Mouse (Mus musculus): ENCODE measurements around the gene Nr4a1. TPM values are rescaled to one million over a fixed set of nuclear protein-coding genes. Genes with fewer than 3 reads are reported as not detected.

The Nr4a1 gene
- polyA plus RNA-seq, 1 experiment from 2014 or later = 7.5 TPM

DNA sequence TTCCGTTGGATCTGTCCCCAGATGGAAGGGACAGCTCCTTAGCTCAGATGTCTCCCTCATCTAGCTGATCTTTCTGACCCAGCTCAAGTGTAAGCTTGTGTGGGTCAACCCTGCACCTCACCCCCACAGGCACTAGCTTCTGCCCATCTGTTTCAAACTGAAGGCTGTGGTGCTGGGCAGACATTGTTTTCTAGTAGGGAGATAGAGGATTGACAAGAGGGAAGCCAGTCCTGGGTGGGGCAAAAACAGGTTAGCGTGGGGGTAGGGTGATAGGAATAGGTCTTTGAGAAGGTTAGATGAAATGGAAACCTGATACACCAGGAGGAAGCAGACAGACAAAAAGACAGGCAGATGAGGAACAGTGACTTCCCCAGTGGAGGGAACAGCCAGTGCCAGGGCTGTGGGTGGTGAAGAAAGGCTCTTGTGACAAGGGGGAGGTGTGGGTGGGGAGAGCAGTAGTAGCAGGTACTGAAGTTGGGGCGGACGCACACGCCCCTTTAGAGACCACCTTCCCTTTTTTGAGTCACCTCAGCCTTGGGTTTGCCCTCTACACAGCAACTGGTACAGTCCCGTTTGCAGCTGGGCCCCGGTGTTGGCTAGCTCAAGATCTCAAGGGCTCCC, 1.9 kb downstream of the Nr4a1 start:
- WGBS (ENCODE audit: insufficient replicate concordance) = 75% methylated on average over 7 of the region's 7 CpGs
- Histone ChIP-seq H3K4me1 (ENCODE audit: control insufficient read depth, insufficient read depth, low read length) (peaks cover 28% of the 10 kb centered on the region), H3K4me2 (no peak overlapping the region), H3K36me3 (ENCODE audit: control insufficient read depth, insufficient read depth, low read length) (no peaks in the 10 kb centered on the region), H3K9ac (ENCODE audit: low read depth, low read length) (no peak overlapping the region), H3K27me3 (ENCODE audit: control insufficient read depth, insufficient read depth, low read length) (no peaks in the 10 kb centered on the region), H3K4me3 (ENCODE audit: low read depth, low read length) (no peak overlapping the region), H3K9me3 (replicated peaks; ENCODE audit: control insufficient read depth, low read length) (no peaks in the 10 kb centered on the region), H3K27ac (ENCODE audit: low read depth, low read length) (no peak overlapping the region)
- no peak for ATAC-seq (replicated peaks; ENCODE audit: insufficient number of reproducible peaks, low FRiP score, low TSS enrichment)

DNA sequence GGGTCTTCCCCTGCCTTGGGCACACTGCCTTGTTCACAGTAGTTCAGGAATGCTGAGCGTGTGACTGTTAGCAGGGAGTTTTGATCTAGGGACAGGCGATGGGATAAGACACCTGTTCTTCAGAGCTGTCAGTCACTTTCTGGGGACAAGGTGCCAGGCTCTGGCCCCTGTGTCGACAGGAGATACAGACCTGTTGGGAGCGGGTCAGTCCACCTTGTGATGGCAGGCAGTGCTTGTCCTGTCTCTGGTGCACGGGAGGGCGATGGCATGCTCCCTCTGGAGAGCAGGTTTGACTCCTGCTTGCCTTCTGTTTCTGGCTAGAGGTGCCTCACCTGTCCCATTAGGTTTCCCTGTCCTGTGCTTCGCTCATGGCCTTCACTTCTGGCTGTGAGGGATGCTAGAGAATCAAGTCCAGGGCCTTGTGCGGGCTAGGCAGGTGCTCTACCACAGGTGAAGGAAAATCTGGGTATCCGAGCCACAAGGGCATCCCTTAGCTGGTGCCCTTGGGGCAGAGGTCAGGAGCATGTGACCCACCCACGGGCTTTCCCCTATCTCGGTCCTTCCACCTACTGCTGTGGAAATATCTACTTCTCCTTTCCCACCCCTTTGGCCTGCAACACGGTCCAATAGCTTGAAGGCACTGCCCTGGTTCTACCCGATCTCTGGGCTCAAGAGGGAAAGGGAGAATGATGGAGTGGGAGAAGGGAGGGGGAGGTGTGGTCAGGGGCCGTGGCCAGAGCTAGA, 2.6 kb downstream of the Nr4a1 start:
- Histone ChIP-seq H3K9me3 (replicated peaks; ENCODE audit: control insufficient read depth, low read length) (no peaks in the 10 kb centered on the region), H3K4me2 (no peak overlapping the region), H3K27me3 (ENCODE audit: control insufficient read depth, insufficient read depth, low read length) (no peaks in the 10 kb centered on the region), H3K9ac (ENCODE audit: low read depth, low read length) (no peak overlapping the region), H3K4me1 (ENCODE audit: control insufficient read depth, insufficient read depth, low read length) (peaks cover 34% of the 10 kb centered on the region), H3K4me3 (ENCODE audit: low read depth, low read length) (no peak overlapping the region), H3K27ac (ENCODE audit: low read depth, low read length) (no peak overlapping the region), H3K36me3 (ENCODE audit: control insufficient read depth, insufficient read depth, low read length) (no peaks in the 10 kb centered on the region)
- no peak for ATAC-seq (replicated peaks; ENCODE audit: insufficient number of reproducible peaks, low FRiP score, low TSS enrichment)
- 63% methylated on average over 14 of the region's 14 CpGs for WGBS (ENCODE audit: insufficient replicate concordance)

DNA sequence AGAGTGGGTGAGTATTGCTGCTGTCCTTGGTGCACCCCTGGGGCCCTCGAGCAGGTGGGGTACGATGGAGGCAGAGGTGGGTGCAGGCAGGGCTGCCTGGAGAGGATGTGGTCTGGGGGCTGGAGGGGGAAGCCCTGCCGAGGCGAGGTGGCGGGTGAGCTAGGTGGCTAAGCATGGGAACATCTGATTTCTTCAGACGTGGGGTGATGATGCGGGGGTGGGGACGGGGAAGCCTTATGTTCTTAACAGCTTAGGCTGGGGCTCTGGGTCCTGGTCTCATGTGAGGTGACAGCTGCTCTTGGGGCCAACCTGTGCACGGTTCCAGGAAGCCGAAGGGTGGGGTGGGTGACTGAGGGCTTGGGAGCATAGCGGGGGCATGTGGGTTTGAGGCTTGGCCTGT, 4.4 kb downstream of the Nr4a1 start:
- ATAC-seq (replicated peaks; ENCODE audit: insufficient number of reproducible peaks, low FRiP score, low TSS enrichment) = no peak
- peaks cover 43% of the 10 kb centered on the region for H3K4me1 ChIP-seq (ENCODE audit: control insufficient read depth, insufficient read depth, low read length)
- WGBS (ENCODE audit: insufficient replicate concordance) = 80% methylated on average over 11 of the region's 11 CpGs
- H3K36me3 ChIP-seq (ENCODE audit: control insufficient read depth, insufficient read depth, low read length) = no peaks in the 10 kb centered on the region
- no peaks in the 10 kb centered on the region for H3K27me3 ChIP-seq (ENCODE audit: control insufficient read depth, insufficient read depth, low read length)
- H3K4me2 ChIP-seq = no peak overlapping the region
- no peak overlapping the region for H3K27ac ChIP-seq (ENCODE audit: low read depth, low read length)
- H3K9me3 ChIP-seq (replicated peaks; ENCODE audit: control insufficient read depth, low read length) = no peaks in the 10 kb centered on the region
- no peak overlapping the region for H3K9ac ChIP-seq (ENCODE audit: low read depth, low read length)
- no peak overlapping the region for H3K4me3 ChIP-seq (ENCODE audit: low read depth, low read length)

DNA sequence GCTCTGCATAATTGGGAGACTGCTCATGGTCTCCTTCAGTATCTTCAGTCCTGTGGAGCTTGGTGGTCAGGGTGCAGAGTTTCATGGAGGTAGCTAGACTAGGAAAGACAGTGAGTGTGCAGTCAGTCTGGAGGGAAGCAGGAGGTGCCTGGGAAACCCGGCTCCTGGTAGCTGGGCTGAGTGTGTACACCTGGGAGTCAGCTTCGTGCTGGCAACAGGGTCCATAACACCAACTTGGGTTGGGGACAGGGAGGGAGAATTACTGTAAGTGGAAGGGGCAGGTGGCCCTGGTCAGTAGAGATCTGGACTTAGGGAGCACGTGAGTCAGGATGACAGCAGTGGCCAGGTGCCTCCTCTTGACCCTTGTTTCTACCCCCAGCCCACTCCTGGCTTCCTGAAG, 5.9 kb downstream of the Nr4a1 start:
- H3K27me3 ChIP-seq (ENCODE audit: control insufficient read depth, insufficient read depth, low read length) = no peaks in the 10 kb centered on the region
- H3K4me2 ChIP-seq = no peak overlapping the region
- WGBS (ENCODE audit: insufficient replicate concordance) = 77% methylated on average over 3 of the region's 3 CpGs
- peak overlapping the region; percentile 95 for H3K27ac ChIP-seq (ENCODE audit: low read depth, low read length)
- no peak overlapping the region for H3K4me3 ChIP-seq (ENCODE audit: low read depth, low read length)
- no peak for ATAC-seq (replicated peaks; ENCODE audit: insufficient number of reproducible peaks, low FRiP score, low TSS enrichment)
- H3K9ac ChIP-seq (ENCODE audit: low read depth, low read length) = no peak overlapping the region
- no peaks in the 10 kb centered on the region for H3K36me3 ChIP-seq (ENCODE audit: control insufficient read depth, insufficient read depth, low read length)
- peaks cover 34% of the 10 kb centered on the region for H3K4me1 ChIP-seq (ENCODE audit: control insufficient read depth, insufficient read depth, low read length)
- no peaks in the 10 kb centered on the region for H3K9me3 ChIP-seq (replicated peaks; ENCODE audit: control insufficient read depth, low read length)

DNA sequence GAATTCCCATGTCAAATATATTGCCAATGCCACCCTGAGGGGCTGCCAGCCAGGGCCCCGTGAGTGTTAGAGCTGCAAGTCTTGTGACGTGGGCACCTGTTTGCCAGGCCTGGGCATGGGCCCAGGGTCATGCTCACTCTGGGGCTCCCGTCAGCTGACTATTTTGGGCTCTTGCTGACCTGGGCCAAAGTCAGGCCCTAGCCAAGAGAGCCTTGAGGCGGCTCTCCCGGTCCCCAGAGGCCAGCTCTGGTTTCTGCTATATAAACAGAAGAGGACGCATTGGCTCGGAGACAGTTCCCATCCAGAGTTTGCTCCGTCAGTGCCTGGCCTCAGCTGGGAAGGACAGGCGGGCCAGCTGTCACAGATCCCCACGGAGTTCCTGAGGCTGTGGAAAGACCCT, 6.3 kb downstream of the Nr4a1 start:
- 29% methylated on average over 10 of the region's 10 CpGs for WGBS (ENCODE audit: insufficient replicate concordance)
- Histone ChIP-seq H3K4me3 (ENCODE audit: low read depth, low read length) (no peak overlapping the region), H3K36me3 (ENCODE audit: control insufficient read depth, insufficient read depth, low read length) (no peaks in the 10 kb centered on the region), H3K9ac (ENCODE audit: low read depth, low read length) (no peak overlapping the region), H3K4me1 (ENCODE audit: control insufficient read depth, insufficient read depth, low read length) (peaks cover 32% of the 10 kb centered on the region), H3K27me3 (ENCODE audit: control insufficient read depth, insufficient read depth, low read length) (no peaks in the 10 kb centered on the region), H3K27ac (ENCODE audit: low read depth, low read length) (peak overlapping the region; percentile 95), H3K9me3 (replicated peaks; ENCODE audit: control insufficient read depth, low read length) (no peaks in the 10 kb centered on the region), H3K4me2 (no peak overlapping the region)
- ATAC-seq (replicated peaks; ENCODE audit: insufficient number of reproducible peaks, low FRiP score, low TSS enrichment) = no peak

DNA sequence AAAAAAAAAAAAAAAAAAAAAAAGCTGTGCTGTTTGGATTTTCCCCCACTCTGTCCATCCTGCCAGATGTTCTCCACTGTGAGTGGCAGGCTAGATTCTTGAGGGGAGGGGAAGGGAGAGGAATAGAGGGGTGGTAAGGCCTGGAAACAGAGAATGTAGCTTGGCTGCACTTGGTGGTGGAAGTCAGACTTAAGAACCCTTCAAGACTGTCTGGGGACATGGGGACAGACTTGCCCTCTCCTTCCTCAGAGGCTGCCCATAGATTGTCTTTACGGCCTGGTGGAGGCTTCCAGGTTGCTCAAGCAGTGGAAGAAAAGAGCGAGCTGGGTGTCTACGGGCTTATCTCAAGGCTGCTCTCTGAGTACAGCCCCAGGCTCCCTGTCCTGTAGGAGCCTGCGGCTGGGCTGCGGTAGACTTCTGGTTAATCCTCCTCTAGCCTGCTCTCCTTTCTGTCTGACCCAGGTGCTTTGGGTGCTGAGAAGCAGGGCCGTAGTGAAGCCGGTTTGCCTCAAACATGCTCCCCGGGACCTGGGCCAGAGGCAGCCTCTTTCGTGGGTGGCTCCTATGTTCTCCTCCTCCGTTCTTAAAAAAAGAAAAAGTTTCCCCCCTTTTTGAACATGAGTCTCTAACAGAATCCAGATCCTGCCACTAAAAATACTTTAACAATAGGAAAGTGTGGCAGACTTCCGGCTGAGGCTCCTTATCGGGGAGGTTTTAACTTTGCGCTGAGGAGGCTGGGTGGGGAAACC, 7.0 kb downstream of the Nr4a1 start:
- WGBS (ENCODE audit: insufficient replicate concordance) = 28% methylated on average over 13 of the region's 13 CpGs
- 0 out of 2 replicates have a peak, but pooled peaks have one; percentile 16 for ATAC-seq (replicated peaks; ENCODE audit: insufficient number of reproducible peaks, low FRiP score, low TSS enrichment)
- no peaks in the 10 kb centered on the region for H3K9me3 ChIP-seq (replicated peaks; ENCODE audit: control insufficient read depth, low read length)
- H3K27me3 ChIP-seq (ENCODE audit: control insufficient read depth, insufficient read depth, low read length) = no peaks in the 10 kb centered on the region
- H3K4me3 ChIP-seq (ENCODE audit: low read depth, low read length) = peak overlapping the region; percentile 19
- peak overlapping the region; percentile 95 for H3K27ac ChIP-seq (ENCODE audit: low read depth, low read length)
- H3K36me3 ChIP-seq (ENCODE audit: control insufficient read depth, insufficient read depth, low read length) = no peaks in the 10 kb centered on the region
- H3K9ac ChIP-seq (ENCODE audit: low read depth, low read length) = peak overlapping the region; percentile 56; the same call in 1 of the 2 replicates
- H3K4me2 ChIP-seq = peak overlapping the region; percentile 45
- H3K4me1 ChIP-seq (ENCODE audit: control insufficient read depth, insufficient read depth, low read length) = peaks cover 36% of the 10 kb centered on the region

DNA sequence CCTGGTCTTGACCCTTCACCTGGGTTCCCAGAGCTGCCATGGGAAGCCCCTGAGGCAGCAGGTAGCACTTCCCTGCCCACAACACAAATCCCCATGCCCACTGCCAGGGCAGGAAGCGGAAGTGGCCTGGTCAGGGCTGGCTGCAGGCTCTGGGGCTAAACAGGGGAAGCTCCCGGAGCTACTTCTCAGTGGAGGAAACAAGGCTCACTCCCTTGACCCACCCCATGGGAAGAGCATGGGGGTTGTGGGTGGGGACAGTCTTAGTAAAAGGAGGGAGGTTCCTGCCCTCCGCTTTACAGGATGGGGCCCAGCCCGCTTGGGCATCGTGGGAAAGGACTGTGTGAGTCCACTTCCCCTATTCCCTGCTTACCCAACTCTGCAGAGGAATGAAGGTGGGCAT, 8.4 kb downstream of the Nr4a1 start:
- H3K36me3 ChIP-seq (ENCODE audit: control insufficient read depth, insufficient read depth, low read length) = no peaks in the 10 kb centered on the region
- no peaks in the 10 kb centered on the region for H3K9me3 ChIP-seq (replicated peaks; ENCODE audit: control insufficient read depth, low read length)
- H3K9ac ChIP-seq (ENCODE audit: low read depth, low read length) = 0 out of 2 replicates have a peak overlapping the region, but pooled peaks have one; percentile 16
- no peak for ATAC-seq (replicated peaks; ENCODE audit: insufficient number of reproducible peaks, low FRiP score, low TSS enrichment)
- peak overlapping the region; percentile 8; the same call in 1 of the 2 replicates for H3K4me2 ChIP-seq
- 62% methylated on average over 5 of the region's 5 CpGs for WGBS (ENCODE audit: insufficient replicate concordance)
- H3K4me3 ChIP-seq (ENCODE audit: low read depth, low read length) = no peak overlapping the region
- H3K27me3 ChIP-seq (ENCODE audit: control insufficient read depth, insufficient read depth, low read length) = no peaks in the 10 kb centered on the region
- H3K27ac ChIP-seq (ENCODE audit: low read depth, low read length) = peak overlapping the region; percentile 95
- H3K4me1 ChIP-seq (ENCODE audit: control insufficient read depth, insufficient read depth, low read length) = peaks cover 43% of the 10 kb centered on the region

DNA sequence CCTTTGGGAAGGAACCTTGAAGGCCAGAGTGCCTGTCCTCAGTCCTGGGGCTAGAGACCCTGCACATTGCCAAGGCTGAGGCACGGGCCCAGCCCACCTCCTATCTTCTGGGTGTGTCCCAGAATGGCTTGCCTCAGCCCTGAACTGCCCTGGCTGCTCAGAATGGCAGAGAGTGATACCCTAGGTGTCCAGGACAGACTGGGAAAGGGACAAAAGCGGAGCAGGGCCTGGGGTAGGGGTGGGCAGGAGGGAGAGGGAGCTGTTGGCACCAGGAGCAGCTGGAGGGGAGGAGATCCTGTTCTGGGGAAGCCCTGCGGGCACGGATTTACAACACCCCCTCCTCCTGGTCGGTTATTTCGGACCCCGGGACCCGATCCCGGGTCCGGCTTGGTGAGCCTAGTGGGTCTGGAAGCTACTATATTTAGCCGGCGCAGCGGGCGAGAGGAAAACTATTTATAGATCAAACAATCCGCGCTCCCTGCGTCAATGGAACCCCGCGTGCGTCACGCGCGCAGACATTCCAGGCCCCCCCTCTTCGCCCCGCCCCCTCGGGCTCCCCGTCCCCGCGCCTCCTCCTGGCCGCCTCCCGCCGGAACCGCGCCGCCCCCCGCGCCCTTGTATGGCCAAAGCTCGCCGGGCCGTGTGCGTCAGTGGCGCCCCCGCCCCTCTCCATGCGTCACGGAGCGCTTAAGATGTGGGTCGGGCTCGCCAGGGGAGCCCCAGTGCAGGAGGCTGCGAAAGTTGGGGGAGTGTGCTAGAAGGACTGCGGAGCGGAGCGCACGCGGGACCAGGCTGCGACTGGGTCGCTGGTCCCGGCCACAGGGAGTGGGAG, 12.3 kb downstream of the Nr4a1 start:
- no peaks in the 10 kb centered on the region for H3K27me3 ChIP-seq (ENCODE audit: control insufficient read depth, insufficient read depth, low read length)
- WGBS (ENCODE audit: insufficient replicate concordance) = 1% methylated on average over 55 of the region's 57 CpGs
- peak overlapping the region; percentile 75 for H3K9ac ChIP-seq (ENCODE audit: low read depth, low read length)
- peak; percentile 84 for ATAC-seq (replicated peaks; ENCODE audit: insufficient number of reproducible peaks, low FRiP score, low TSS enrichment)
- peak overlapping the region; percentile 64 for H3K4me3 ChIP-seq (ENCODE audit: low read depth, low read length)
- peak overlapping the region; percentile 89 for H3K27ac ChIP-seq (ENCODE audit: low read depth, low read length)
- peaks cover 34% of the 10 kb centered on the region for H3K4me1 ChIP-seq (ENCODE audit: control insufficient read depth, insufficient read depth, low read length)
- H3K9me3 ChIP-seq (replicated peaks; ENCODE audit: control insufficient read depth, low read length) = no peaks in the 10 kb centered on the region
- peaks cover 5% of the 10 kb centered on the region for H3K36me3 ChIP-seq (ENCODE audit: control insufficient read depth, insufficient read depth, low read length)
- peak overlapping the region; percentile 92 for H3K4me2 ChIP-seq
